Mouse (Mus musculus) spleen, adult 2 months (tissue): ENCODE measurements around the gene Cdhr3.

Experiments
- CTCF ChIP-seq: fragments of 200-500 bp; IDR thresholded peaks from 2 replicates; pipeline ENCODE4 v1.5.1; 2011; ENCODE audit warnings: mild to moderate bottlenecking, inconsistent platforms; ENCODE audit not compliant: insufficient read depth, insufficient read length, insufficient replicate concordance; ENCODE audit errors: extremely low read depth
- POLR2A ChIP-seq: fragments of 200-500 bp; IDR thresholded peaks from 2 replicates; pipeline ENCODE4 v1.6.1; 2011; ENCODE audit warnings: low read depth, low read length, inconsistent platforms

- TF ChIP-seq CTCF (no peak), POLR2A (no peak)
These were observed 62.1 kb downstream of the Cdhr3 start for GRCm38 (mm10) chr12:33030589-33030988.
